In genomic region chr1:134645408-134646200, GRCm38 (mm10) we compare ENCODE assay signal across 10 mouse cellular contexts. TPM values are rescaled to one million over a fixed set of nuclear protein-coding genes. Genes with fewer than 3 reads are reported as not detected.
DNase-seq lines count a peak whose midpoint lies in the region; ATAC-seq and TF ChIP-seq lines count a peak whose summit lies in the region.
"Had no signal": no experiment of that assay in that cellular context is flagged by ENCODE, and none has a peak within 500 bp of the region (broad histone marks: within the 10 kb centered on the region; RNA-seq: fewer than 3 reads in every experiment).

No protein-coding gene starts in this region.

- peaks cover 46% of the 10 kb centered on the region for H3K27me3 ChIP-seq in kidney, embryonic 14.5 days (ENCODE audit: control insufficient read depth, insufficient read depth, low read length)
- peaks cover 89% of the 10 kb centered on the region for H3K27me3 ChIP-seq in embryonic facial prominence, embryonic 10.5 days (replicated peaks; ENCODE audit: low read depth, poor library complexity, severe bottlenecking)
- peaks cover 23% of the 10 kb centered on the region for H3K27me3 ChIP-seq in hindbrain, postnatal 0 days (ENCODE audit: insufficient read depth, low read length)
- H3K27me3 ChIP-seq in neural tube, embryonic 12.5 days (replicated peaks), result peaks cover 65% of the 10 kb centered on the region

- H3K4me1 ChIP-seq in kidney, embryonic 14.5 days (ENCODE audit: control insufficient read depth, insufficient read depth, low read length), result peaks cover 17% of the 10 kb centered on the region; the same call in 1 of the 2 replicates
- peaks cover 22% of the 10 kb centered on the region for H3K4me1 ChIP-seq in embryonic facial prominence, embryonic 10.5 days
- peaks cover 8% of the 10 kb centered on the region; the same call in 1 of the 2 replicates for H3K4me1 ChIP-seq in hindbrain, postnatal 0 days (ENCODE audit: insufficient read depth, low read length)
- peaks cover 13% of the 10 kb centered on the region for H3K4me1 ChIP-seq in neural tube, embryonic 12.5 days

- peak overlapping the region; percentile 58 for H3K4me3 ChIP-seq in kidney, embryonic 14.5 days (ENCODE audit: low read length)
- H3K4me3 ChIP-seq in embryonic facial prominence, embryonic 10.5 days, result peak overlapping the region; percentile 61
- H3K4me3 ChIP-seq in hindbrain, postnatal 0 days (ENCODE audit: low read length), result peak overlapping the region; percentile 50
- peak overlapping the region; percentile 43 for H3K4me3 ChIP-seq in neural tube, embryonic 12.5 days

- H3K4me2 ChIP-seq in kidney, embryonic 14.5 days (replicated peaks; ENCODE audit: low read depth, low read length), result peak overlapping the region; percentile 91
- peak overlapping the region; percentile 81 for H3K4me2 ChIP-seq in hindbrain, postnatal 0 days (ENCODE audit: low read depth, low read length)
- H3K4me2 ChIP-seq in neural tube, embryonic 12.5 days (replicated peaks), result peak overlapping the region; percentile 86

- 15% methylated on average over 16 of the region's 16 CpGs for WGBS in kidney, embryonic 14.5 days
- WGBS in embryonic facial prominence, embryonic 10.5 days, result 15% methylated on average over 16 of the region's 16 CpGs
- WGBS in hindbrain, postnatal 0 days, result 12% methylated on average over 16 of the region's 16 CpGs
- 17% methylated on average over 16 of the region's 16 CpGs for WGBS in neural tube, embryonic 12.5 days

- no peaks in the 10 kb centered on the region for H3K9me3 ChIP-seq in kidney, embryonic 14.5 days (ENCODE audit: control insufficient read depth, low read length)
- no peaks in the 10 kb centered on the region for H3K9me3 ChIP-seq in embryonic facial prominence, embryonic 10.5 days
- no peaks in the 10 kb centered on the region for H3K9me3 ChIP-seq in hindbrain, postnatal 0 days (ENCODE audit: low read length)
- no peaks in the 10 kb centered on the region for H3K9me3 ChIP-seq in neural tube, embryonic 12.5 days

- DNase-seq in kidney, adult 8-10 months, result no peak
- DNase-seq in embryonic facial prominence, embryonic 10.5 days (ENCODE audit: low spot score), result no peak
- DNase-seq in hindbrain, postnatal 0 days (ENCODE audit: low spot score), result no peak
- DNase-seq in urinary bladder, postnatal 14 days (ENCODE audit: low spot score), result no peak
- no peak for DNase-seq in testis, postnatal 10 days (ENCODE audit: low spot score)
- no peak for DNase-seq in embryo, embryonic 10 days (ENCODE audit: low spot score)

- no peak for ATAC-seq in kidney, embryonic 14.5 days (ENCODE audit: low FRiP score, low TSS enrichment)
- ATAC-seq in hindbrain, postnatal 0 days, result no peak
- no peak for ATAC-seq in neural tube, embryonic 12.5 days (ENCODE audit: low FRiP score, low read depth)

- H3K27ac ChIP-seq in kidney, embryonic 14.5 days (ENCODE audit: low read depth, low read length), result no peak overlapping the region
- no peak overlapping the region for H3K27ac ChIP-seq in embryonic facial prominence, embryonic 10.5 days (replicated peaks)
- no peak overlapping the region for H3K27ac ChIP-seq in hindbrain, postnatal 0 days
- no peak overlapping the region for H3K27ac ChIP-seq in neural tube, embryonic 12.5 days

- H3K36me3 ChIP-seq in kidney, embryonic 14.5 days (ENCODE audit: control insufficient read depth, insufficient read depth, low read length), result no peaks in the 10 kb centered on the region
- no peaks in the 10 kb centered on the region for H3K36me3 ChIP-seq in embryonic facial prominence, embryonic 10.5 days (replicated peaks)
- no peaks in the 10 kb centered on the region for H3K36me3 ChIP-seq in hindbrain, postnatal 0 days (ENCODE audit: insufficient read depth, low read length)
- H3K36me3 ChIP-seq in neural tube, embryonic 12.5 days, result no peaks in the 10 kb centered on the region

- no peak overlapping the region; the same call in 1 of the 2 replicates for H3K9ac ChIP-seq in kidney, embryonic 14.5 days (ENCODE audit: low read depth, low read length)
- H3K9ac ChIP-seq in hindbrain, postnatal 0 days (replicated peaks; ENCODE audit: low read length), result peak overlapping the region; percentile 40; the same call in 1 of the 2 replicates
- 0 out of 2 replicates have a peak overlapping the region, but pooled peaks have one; percentile 49 for H3K9ac ChIP-seq in neural tube, embryonic 12.5 days

- TF ChIP-seq CTCF in hindbrain, postnatal 0 days (IDR thresholded peaks at IDR 0.05; ENCODE audit: low read depth), result no peak

RNA-seq across cellular contexts. Expression of gene Syt2, which starts 0.9 kb away (rescaled TPM):
- 1.2 and 1.3 TPM in 2 replicates for polyA plus RNA-seq in kidney, embryonic 14.5 days (2014; fragmentation: Nextera tagmentation; extraction: Ambion mirVana)
- 3.6 and 3.8 TPM in 2 replicates for polyA plus RNA-seq in embryonic facial prominence, embryonic 10.5 days (2016; fragmentation: Nextera tagmentation; extraction: Ambion mirVana)
- 74.7 and 179 TPM in 2 replicates for total RNA-seq in hindbrain, postnatal 0 days (2014; rRNA removed)
- 22.5 and 23.3 TPM in 2 replicates for polyA plus RNA-seq in hindbrain, postnatal 0 days (2015; fragmentation: Nextera tagmentation; extraction: Ambion mirVana)
- 7.8 and 9.8 TPM in 2 replicates for polyA plus RNA-seq in neural tube, embryonic 12.5 days (2016; fragmentation: Nextera tagmentation; extraction: Ambion mirVana)
- total RNA-seq: hematopoietic stem cell, adult 5-6 weeks; MEL had no signal
